In genomic region chr17:7931096-7931990, GRCm38 (mm10) we compare ENCODE assay signal across 14 mouse cellular contexts. TPM values are rescaled to one million over a fixed set of nuclear protein-coding genes. Genes with fewer than 3 reads are reported as not detected.
DNase-seq lines count a peak whose midpoint lies in the region; ATAC-seq and TF ChIP-seq lines count a peak whose summit lies in the region.
"Had no signal": no experiment of that assay in that cellular context is flagged by ENCODE, and none has a peak within 500 bp of the region (broad histone marks: within the 10 kb centered on the region; RNA-seq: fewer than 3 reads in every experiment).

No protein-coding gene starts in this region.

- WGBS in forebrain, postnatal 0 days: 76% methylated on average over 13 of the region's 13 CpGs
- WGBS in forebrain, embryonic 11.5 days: 82% methylated on average over 13 of the region's 13 CpGs
- WGBS in hindbrain, embryonic 13.5 days: 68% methylated on average over 13 of the region's 13 CpGs

- H3K9ac ChIP-seq in forebrain, postnatal 0 days: no peak overlapping the region
- no peak overlapping the region for H3K9ac ChIP-seq in forebrain, embryonic 11.5 days (ENCODE audit: low read length)
- H3K9ac ChIP-seq in hindbrain, embryonic 13.5 days: no peak overlapping the region
- H3K9ac ChIP-seq: liver, embryonic 15.5 days had no signal

- no peak overlapping the region for H3K4me3 ChIP-seq in forebrain, postnatal 0 days (ENCODE audit: low read depth, low read length)
- no peak overlapping the region for H3K4me3 ChIP-seq in forebrain, embryonic 11.5 days (ENCODE audit: low read depth, low read length)
- no peak overlapping the region for H3K4me3 ChIP-seq in hindbrain, embryonic 13.5 days
- H3K4me3 ChIP-seq: liver, embryonic 15.5 days had no signal

- TF ChIP-seq CTCF in forebrain, postnatal 0 days (IDR thresholded peaks at IDR 0.05; ENCODE audit: low read depth): no peak

- H3K4me1 ChIP-seq in forebrain, postnatal 0 days (ENCODE audit: insufficient read depth): no peaks in the 10 kb centered on the region; the same call in 1 of the 2 replicates
- no peaks in the 10 kb centered on the region for H3K4me1 ChIP-seq in forebrain, embryonic 11.5 days (replicated peaks; ENCODE audit: control insufficient read depth, insufficient read depth, low read length)
- H3K4me1 ChIP-seq in hindbrain, embryonic 13.5 days (replicated peaks): peaks cover 7% of the 10 kb centered on the region
- H3K4me1 ChIP-seq: liver, embryonic 15.5 days had no signal

- no peaks in the 10 kb centered on the region for H3K9me3 ChIP-seq in forebrain, postnatal 0 days (ENCODE audit: low read length)
- H3K9me3 ChIP-seq in forebrain, embryonic 11.5 days (ENCODE audit: control insufficient read depth, low read length): no peaks in the 10 kb centered on the region
- H3K9me3 ChIP-seq in hindbrain, embryonic 13.5 days: no peaks in the 10 kb centered on the region
- H3K9me3 ChIP-seq: liver, embryonic 15.5 days had no signal

- ATAC-seq in forebrain, postnatal 0 days: peak; percentile 34; the same call in 1 of the 2 replicates
- no peak for ATAC-seq in forebrain, embryonic 11.5 days (replicated peaks; ENCODE audit: low FRiP score)
- ATAC-seq in hindbrain, embryonic 13.5 days (ENCODE audit: low FRiP score): no peak

- no peak for DNase-seq in forebrain, postnatal 0 days
- no peak for DNase-seq in forebrain, embryonic 11.5 days (ENCODE audit: low spot score)
- peak; percentile 22 for DNase-seq in thymus, postnatal 0 days (ENCODE audit: low spot score)
- DNase-seq in thymus, postnatal 14 days: no peak
- DNase-seq in splenic B cell, adult 2 months (ENCODE audit: low read depth, low spot score): peak; percentile 29
- no peak for DNase-seq in kidney, postnatal 25 days
- DNase-seq in layer of hippocampus, adult 11-12 months (ENCODE audit: low spot score): no peak
- DNase-seq: adrenal gland, postnatal 36 days; cerebellum, postnatal 14 days; gastrocnemius, postnatal 36 days; heart, postnatal 14 days; kidney, postnatal 14 days had no signal

- H3K27ac ChIP-seq in forebrain, postnatal 0 days (ENCODE audit: low read depth, low read length): 0 out of 2 replicates have a peak overlapping the region, but pooled peaks have one; percentile 16
- no peak overlapping the region for H3K27ac ChIP-seq in forebrain, embryonic 11.5 days (ENCODE audit: low read depth, low read length)
- H3K27ac ChIP-seq in hindbrain, embryonic 13.5 days: peak overlapping the region; percentile 60
- H3K27ac ChIP-seq: liver, embryonic 15.5 days had no signal

- no peaks in the 10 kb centered on the region for H3K27me3 ChIP-seq in forebrain, postnatal 0 days (ENCODE audit: insufficient read depth, low read length)
- no peaks in the 10 kb centered on the region for H3K27me3 ChIP-seq in forebrain, embryonic 11.5 days (ENCODE audit: control insufficient read depth, insufficient read depth, low read length)
- H3K27me3 ChIP-seq in hindbrain, embryonic 13.5 days: no peaks in the 10 kb centered on the region
- H3K27me3 ChIP-seq in splenic B cell, adult 2 months (ENCODE audit: control insufficient read depth, insufficient read depth, low read length, poor library complexity, severe bottlenecking): no peaks in the 10 kb centered on the region
- H3K27me3 ChIP-seq: liver, embryonic 15.5 days had no signal

- H3K4me2 ChIP-seq in forebrain, postnatal 0 days (ENCODE audit: low read depth): no peak overlapping the region
- H3K4me2 ChIP-seq in forebrain, embryonic 11.5 days (ENCODE audit: low read depth, low read length, severe bottlenecking): no peak overlapping the region
- no peak overlapping the region for H3K4me2 ChIP-seq in hindbrain, embryonic 13.5 days
- H3K4me2 ChIP-seq: liver, embryonic 15.5 days had no signal

- H3K36me3 ChIP-seq in forebrain, postnatal 0 days (ENCODE audit: insufficient read depth): no peaks in the 10 kb centered on the region
- no peaks in the 10 kb centered on the region for H3K36me3 ChIP-seq in forebrain, embryonic 11.5 days (ENCODE audit: control insufficient read depth, insufficient read depth, low read length)
- H3K36me3 ChIP-seq in hindbrain, embryonic 13.5 days: no peaks in the 10 kb centered on the region
- peaks cover 14% of the 10 kb centered on the region for H3K36me3 ChIP-seq in splenic B cell, adult 2 months (ENCODE audit: control insufficient read depth, insufficient read depth, low read length, poor library complexity, severe bottlenecking)
- H3K36me3 ChIP-seq: liver, embryonic 15.5 days had no signal

RNA-seq across cellular contexts. Expression of gene Tagap, which starts 5.5 kb away (rescaled TPM):
- 0.23 and 0.62 TPM in 2 replicates for total RNA-seq in forebrain, postnatal 0 days (2014; rRNA removed)
- 0.28 and 0.47 TPM in 2 replicates for polyA plus RNA-seq in forebrain, postnatal 0 days (2015; fragmentation: Nextera tagmentation; extraction: Ambion mirVana)
- 0.47 TPM in 1 of 2 replicates, not detected in the other for polyA plus RNA-seq in forebrain, embryonic 11.5 days (2014; fragmentation: Nextera tagmentation; extraction: Ambion mirVana)
- polyA plus RNA-seq in thymus, postnatal 0 days (2015; fragmentation: Nextera tagmentation; extraction: Ambion mirVana): 4.1 and 4.3 TPM in 2 replicates
- 0.53 and 0.63 TPM in 2 replicates for polyA plus RNA-seq in hindbrain, embryonic 13.5 days (2015; fragmentation: Nextera tagmentation; extraction: Ambion mirVana)

RNA-seq across cellular contexts. Expression of gene Rsph3a, which starts 14.1 kb away (rescaled TPM):
- 21.3 and 21.5 TPM in 2 replicates for total RNA-seq in forebrain, postnatal 0 days (2014; rRNA removed)
- 56.9 and 63.6 TPM in 2 replicates for polyA plus RNA-seq in forebrain, postnatal 0 days (2015; fragmentation: Nextera tagmentation; extraction: Ambion mirVana)
- 61.0 and 69.4 TPM in 2 replicates for polyA plus RNA-seq in forebrain, embryonic 11.5 days (2014; fragmentation: Nextera tagmentation; extraction: Ambion mirVana)
- polyA plus RNA-seq in thymus, postnatal 0 days (2015; fragmentation: Nextera tagmentation; extraction: Ambion mirVana): 26.9 and 29.1 TPM in 2 replicates
- polyA plus RNA-seq in hindbrain, embryonic 13.5 days (2015; fragmentation: Nextera tagmentation; extraction: Ambion mirVana): 69.8 and 77.4 TPM in 2 replicates

Comparison
In these comparisons a context has a peak if more than half of its experiments do, and no peak if none do; other contexts are left out.
1. DNase-seq: peak in thymus, postnatal 0 days (single experiment) and splenic B cell, adult 2 months (single experiment); none in forebrain, postnatal 0 days (single experiment), forebrain, embryonic 11.5 days (single experiment), thymus, postnatal 14 days (single experiment), kidney, postnatal 25 days (0 of 2) and layer of hippocampus, adult 11-12 months (single experiment).